Comparison of ENCODE assay signal across 8 mouse cellular contexts in the genomic region with DNA sequence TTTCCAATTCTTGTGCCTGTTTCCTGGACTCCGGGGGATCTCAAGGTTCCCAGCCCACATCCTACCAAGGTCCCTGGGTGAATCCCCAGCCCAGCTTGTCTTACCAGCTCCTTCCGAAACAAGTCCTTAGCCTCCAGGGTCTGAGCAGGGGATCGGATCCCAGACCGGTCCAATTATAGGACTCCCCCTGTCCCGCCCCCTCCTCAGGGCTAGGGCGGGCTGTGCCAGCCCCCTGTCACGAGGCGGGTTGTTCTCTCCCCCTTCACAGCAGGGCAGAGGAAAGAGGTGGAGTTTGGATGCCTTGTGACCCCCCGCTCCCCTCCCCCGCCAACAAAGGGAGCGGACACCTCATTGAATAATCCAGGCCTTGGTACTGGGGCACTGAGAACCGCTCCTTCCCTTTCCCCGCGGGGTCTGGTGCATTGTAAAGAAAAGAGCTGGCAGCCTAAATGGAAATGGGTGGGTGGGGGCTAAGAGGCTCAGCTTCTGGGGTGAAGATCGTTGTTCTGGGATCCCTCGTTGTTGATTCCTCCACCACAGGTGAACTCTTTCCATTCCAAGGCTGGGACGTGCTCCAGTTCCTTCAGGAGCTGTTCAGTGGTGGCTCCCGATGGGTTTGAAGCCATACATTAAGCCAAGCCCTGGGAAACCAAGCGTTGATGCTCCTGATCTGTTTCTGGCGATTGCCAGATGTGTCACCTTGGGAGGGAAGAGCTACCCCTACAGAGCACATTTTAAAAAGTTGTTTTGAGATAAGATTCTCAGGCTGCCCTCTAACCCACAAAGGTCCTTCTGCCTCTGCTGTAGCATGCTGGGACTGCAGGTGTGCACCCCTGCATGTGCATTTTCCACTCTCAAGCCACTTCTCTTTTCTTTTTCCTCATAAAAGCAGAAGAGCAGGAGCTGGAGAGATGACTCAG. TPM values are rescaled to one million over a fixed set of nuclear protein-coding genes. Genes with fewer than 3 reads are reported as not detected.
DNase-seq lines count a peak whose midpoint lies in the region; ATAC-seq and TF ChIP-seq lines count a peak whose summit lies in the region.

A gene (minus strand): TSS at position 282 of the 920 bp plus-strand sequence.

- H3K4me3 ChIP-seq in forebrain, embryonic 11.5 days (ENCODE audit: low read depth, low read length), result peak within 1 kb of the TSS; percentile 30
- peak within 1 kb of the TSS; percentile 43 to 48 for H3K4me3 ChIP-seq in heart, embryonic 14.5 days (ENCODE audit: control insufficient read depth in 1 of 2, insufficient read depth in 1 of 2, low read depth in 1 of 2, low read length in 2 of 2)
- peak within 1 kb of the TSS; percentile 27 for H3K4me3 ChIP-seq in kidney, postnatal 0 days (replicated peaks; ENCODE audit: low read depth, low read length)
- H3K4me3 ChIP-seq in liver, adult 2 months (ENCODE audit: insufficient read depth, low read depth, low read length), result peak within 1 kb of the TSS; percentile 90
- H3K4me3 ChIP-seq in midbrain, embryonic 16.5 days (ENCODE audit: low read depth, low read length), result peak within 1 kb of the TSS; percentile 35

- H3K27me3 ChIP-seq in forebrain, embryonic 11.5 days (ENCODE audit: control insufficient read depth, insufficient read depth, low read length), result no peaks in the 10 kb centered on the region
- no peaks in the 10 kb centered on the region for H3K27me3 ChIP-seq in heart, embryonic 14.5 days (ENCODE audit: control insufficient read depth, insufficient read depth, low read length)
- no peaks in the 10 kb centered on the region for H3K27me3 ChIP-seq in kidney, postnatal 0 days (ENCODE audit: insufficient read depth, low read length)
- H3K27me3 ChIP-seq in liver, adult 2 months (ENCODE audit: control insufficient read depth, insufficient read depth, low read length), result no peaks in the 10 kb centered on the region
- no peaks in the 10 kb centered on the region for H3K27me3 ChIP-seq in midbrain, embryonic 16.5 days (ENCODE audit: control insufficient read depth, insufficient read depth, low read depth, low read length)

- peak; percentile 74 for ATAC-seq in forebrain, embryonic 11.5 days (replicated peaks; ENCODE audit: low FRiP score)
- ATAC-seq in heart, embryonic 14.5 days (ENCODE audit: insufficient number of reproducible peaks, insufficient read depth, low FRiP score, low read depth), result peak; percentile 55
- peak; percentile 16; the same call in 1 of the 2 replicates for ATAC-seq in kidney, postnatal 0 days (replicated peaks; ENCODE audit: low FRiP score, low read depth)
- ATAC-seq in midbrain, embryonic 16.5 days, result peak; percentile 68

- no peak within 1 kb of the TSS for H3K27ac ChIP-seq in forebrain, embryonic 11.5 days (ENCODE audit: low read depth, low read length)
- H3K27ac ChIP-seq in heart, embryonic 14.5 days (replicated peaks in 1 of 2; ENCODE audit: control insufficient read depth in 1 of 2, insufficient read depth in 1 of 2, low read depth in 2 of 2, low read length in 2 of 2), result peak within 1 kb of the TSS; percentile 32 to 41
- peak within 1 kb of the TSS; percentile 33 for H3K27ac ChIP-seq in kidney, postnatal 0 days
- peak within 1 kb of the TSS; percentile 80 for H3K27ac ChIP-seq in liver, adult 2 months (replicated peaks; ENCODE audit: insufficient read depth, low read depth, low read length)
- H3K27ac ChIP-seq in midbrain, embryonic 16.5 days (ENCODE audit: low read length), result peak within 1 kb of the TSS; percentile 29; the same call in 1 of the 2 replicates

- peak within 1 kb of the TSS; percentile 62 for H3K9ac ChIP-seq in forebrain, embryonic 11.5 days (ENCODE audit: low read length)
- peak within 1 kb of the TSS; percentile 74 for H3K9ac ChIP-seq in heart, embryonic 14.5 days (ENCODE audit: low read length)
- peak within 1 kb of the TSS; percentile 54 for H3K9ac ChIP-seq in kidney, postnatal 0 days (ENCODE audit: low read depth, low read length)
- H3K9ac ChIP-seq in liver, adult 2 months (ENCODE audit: low read depth, low read length), result peak within 1 kb of the TSS; percentile 89
- peak within 1 kb of the TSS; percentile 57 for H3K9ac ChIP-seq in midbrain, embryonic 16.5 days (ENCODE audit: low read depth, low read length)

- DNase-seq in spleen, postnatal 36 days (ENCODE audit: low spot score in 2 of 2), result peak; percentile 46 to 47
- DNase-seq in spleen, postnatal 14 days (ENCODE audit: low spot score in 2 of 2), result no peak
- peak; percentile 77 for DNase-seq in forebrain, embryonic 11.5 days (ENCODE audit: low spot score)
- DNase-seq in kidney, postnatal 0 days (ENCODE audit: low spot score), result peak; percentile 51
- DNase-seq in liver, adult 2 months (ENCODE audit: extremely low read depth, low read depth, low spot score), result peak; percentile 95
- peak; percentile 71 for DNase-seq in testis, postnatal 10 days (ENCODE audit: low spot score)

- peak within 1 kb of the TSS; percentile 65 for H3K4me2 ChIP-seq in forebrain, embryonic 11.5 days (ENCODE audit: low read depth, low read length, severe bottlenecking)
- peak within 1 kb of the TSS; percentile 79 for H3K4me2 ChIP-seq in heart, embryonic 14.5 days (ENCODE audit: low read length)
- peak within 1 kb of the TSS; percentile 67 for H3K4me2 ChIP-seq in kidney, postnatal 0 days (ENCODE audit: low read length)
- H3K4me2 ChIP-seq in midbrain, embryonic 16.5 days (ENCODE audit: low read length), result peak within 1 kb of the TSS; percentile 54

- H3K36me3 ChIP-seq in forebrain, embryonic 11.5 days (ENCODE audit: control insufficient read depth, insufficient read depth, low read length), result no peaks in the 10 kb centered on the region; the same call in 1 of the 2 replicates
- H3K36me3 ChIP-seq in heart, embryonic 14.5 days (ENCODE audit: control insufficient read depth, insufficient read depth, low read length), result peaks cover 32% of the 10 kb centered on the region
- H3K36me3 ChIP-seq in kidney, postnatal 0 days (ENCODE audit: insufficient read depth, low read length), result no peaks in the 10 kb centered on the region
- H3K36me3 ChIP-seq in liver, adult 2 months (ENCODE audit: control insufficient read depth, insufficient read depth, low read length), result peaks cover 20% of the 10 kb centered on the region
- peaks cover 3% of the 10 kb centered on the region; the same call in 1 of the 2 replicates for H3K36me3 ChIP-seq in midbrain, embryonic 16.5 days (ENCODE audit: control insufficient read depth, insufficient read depth, low read length)

- H3K9me3 ChIP-seq in forebrain, embryonic 11.5 days (ENCODE audit: control insufficient read depth, low read length), result no peaks in the 10 kb centered on the region; the same call in 1 of the 2 replicates
- no peaks in the 10 kb centered on the region for H3K9me3 ChIP-seq in heart, embryonic 14.5 days (ENCODE audit: control insufficient read depth, low read length)
- H3K9me3 ChIP-seq in kidney, postnatal 0 days (replicated peaks; ENCODE audit: low read length), result no peaks in the 10 kb centered on the region
- no peaks in the 10 kb centered on the region for H3K9me3 ChIP-seq in midbrain, embryonic 16.5 days (replicated peaks; ENCODE audit: control insufficient read depth, low read length, poor library complexity, severe bottlenecking)

- TF ChIP-seq CTCF in kidney, postnatal 0 days (IDR thresholded peaks at IDR 0.05; ENCODE audit: low read depth), result no peak
- 0 out of 2 replicates have a peak, but pooled peaks have one; percentile 18 for TF ChIP-seq CTCF in liver, adult 2 months (IDR thresholded peaks at IDR 0.05; ENCODE audit: low read depth, low read length)

- peaks cover 16% of the 10 kb centered on the region for H3K79me2 ChIP-seq in liver, adult 2 months (ENCODE audit: control insufficient read depth, insufficient read depth, low read length)

- 2% methylated on average over 20 of the region's 20 CpGs for WGBS in forebrain, embryonic 11.5 days
- 1% methylated on average over 19 of the region's 20 CpGs for WGBS in heart, embryonic 14.5 days
- 4% methylated on average over 20 of the region's 20 CpGs for WGBS in kidney, postnatal 0 days
- WGBS in liver, adult 2 months, result 3% methylated on average over 20 of the region's 20 CpGs
- WGBS in midbrain, embryonic 16.5 days, result 1% methylated on average over 16 of the region's 20 CpGs

- peak; percentile 95 for TF ChIP-seq POLR2A in liver, adult 2 months (IDR thresholded peaks at IDR 0.05; ENCODE audit: extremely low read depth, insufficient read depth, low read length)

- peaks cover 7% of the 10 kb centered on the region; the same call in 1 of the 2 replicates for H3K4me1 ChIP-seq in forebrain, embryonic 11.5 days (replicated peaks; ENCODE audit: control insufficient read depth, insufficient read depth, low read length)
- peaks cover 30 to 45% of the 10 kb centered on the region in 2 experiments for H3K4me1 ChIP-seq in heart, embryonic 14.5 days (ENCODE audit: control insufficient read depth in 2 of 2, insufficient read depth in 2 of 2, low read length in 2 of 2)
- peaks cover 8% of the 10 kb centered on the region for H3K4me1 ChIP-seq in kidney, postnatal 0 days (replicated peaks; ENCODE audit: insufficient read depth, low read length)
- H3K4me1 ChIP-seq in liver, adult 2 months (ENCODE audit: control insufficient read depth, insufficient read depth, low read length), result peaks cover 33% of the 10 kb centered on the region
- H3K4me1 ChIP-seq in midbrain, embryonic 16.5 days (ENCODE audit: control insufficient read depth, insufficient read depth, low read length), result peaks cover 16% of the 10 kb centered on the region; the same call in 1 of the 2 replicates

RNA-seq across cellular contexts. Expression of the gene that starts here (rescaled TPM):
- polyA plus RNA-seq in forebrain, embryonic 11.5 days (2014; fragmentation: Nextera tagmentation; extraction: Ambion mirVana), result 125 and 152 TPM in 2 replicates
- polyA plus RNA-seq in heart, embryonic 14.5 days (2014; fragmentation: Nextera tagmentation; extraction: Ambion mirVana), result 644 and 695 TPM in 2 replicates
- polyA plus RNA-seq in kidney, postnatal 0 days (2015; fragmentation: Nextera tagmentation; extraction: Ambion mirVana), result 511 and 585 TPM in 2 replicates
- 23,407 and 25,019 TPM in 2 replicates for total RNA-seq in liver, adult 2 months (2014; rRNA removed)
- 39,394 and 43,401 TPM in 2 replicates for polyA plus RNA-seq in liver, adult 2 months (2012; rRNA removed)
- polyA plus RNA-seq in midbrain, embryonic 16.5 days (2015; fragmentation: Nextera tagmentation; extraction: Ambion mirVana), result 350 and 686 TPM in 2 replicates

Comparison
In these comparisons a context has a peak if more than half of its experiments do, and no peak if none do; other contexts are left out.
1. RNA of the gene that starts here (polyA plus RNA-seq): 39,394 to 43,401 TPM in liver, adult 2 months; 644 to 695 TPM in heart, embryonic 14.5 days, 350 to 686 TPM in midbrain, embryonic 16.5 days, 511 to 585 TPM in kidney, postnatal 0 days and 125 to 152 TPM in forebrain, embryonic 11.5 days; every median in the first group is over 10 times any median in the second.
2. DNase-seq: peak in spleen, postnatal 36 days (2 of 2), forebrain, embryonic 11.5 days (single experiment), kidney, postnatal 0 days (single experiment), liver, adult 2 months (single experiment) and testis, postnatal 10 days (single experiment); none in spleen, postnatal 14 days (0 of 2).
3. ATAC-seq: peak in every context shown above with its lines; median percentile 74 in forebrain, embryonic 11.5 days; 68 in midbrain, embryonic 16.5 days; 55 in heart, embryonic 14.5 days; 16 in kidney, postnatal 0 days.
4. H3K4me3 ChIP-seq: peak in every context shown above with its lines; median percentile 90 in liver, adult 2 months; 46 in heart, embryonic 14.5 days; 35 in midbrain, embryonic 16.5 days; 30 in forebrain, embryonic 11.5 days; 27 in kidney, postnatal 0 days.
5. Peak in every context shown above with its lines, with median percentiles within 50 percentile points of each other: H3K4me2 ChIP-seq and H3K9ac ChIP-seq.